9 mouse cellular contexts compared by ENCODE assay signal in genomic region chr1:136061041-136061789, GRCm38 (mm10). TPM values are rescaled to one million over a fixed set of nuclear protein-coding genes. Genes with fewer than 3 reads are reported as not detected.
DNase-seq lines count a peak whose midpoint lies in the region; ATAC-seq lines count a peak whose summit lies in the region.
"Had no signal": no experiment of that assay in that cellular context is flagged by ENCODE, and none has a peak within 500 bp of the region (broad histone marks: within the 10 kb centered on the region; RNA-seq: fewer than 3 reads in every experiment).

No protein-coding gene starts in this region.

- no peaks in the 10 kb centered on the region for H3K36me3 ChIP-seq in forebrain, embryonic 10.5 days (replicated peaks)
- H3K36me3 ChIP-seq in forebrain, embryonic 12.5 days (replicated peaks) = no peaks in the 10 kb centered on the region
- no peaks in the 10 kb centered on the region for H3K36me3 ChIP-seq in embryonic facial prominence, embryonic 15.5 days
- no peaks in the 10 kb centered on the region for H3K36me3 ChIP-seq in hindbrain, embryonic 16.5 days (ENCODE audit: control insufficient read depth, insufficient read depth, low read length)
- H3K36me3 ChIP-seq: heart, embryonic 15.5 days had no signal

- H3K27me3 ChIP-seq in forebrain, embryonic 10.5 days (ENCODE audit: poor library complexity, severe bottlenecking) = no peaks in the 10 kb centered on the region
- 0 out of 2 replicates have a peak, but pooled peaks cover 4% of the 10 kb centered on the region for H3K27me3 ChIP-seq in forebrain, embryonic 12.5 days
- H3K27me3 ChIP-seq in embryonic facial prominence, embryonic 15.5 days = no peaks in the 10 kb centered on the region
- no peaks in the 10 kb centered on the region for H3K27me3 ChIP-seq in hindbrain, embryonic 16.5 days (replicated peaks; ENCODE audit: control insufficient read depth, insufficient read depth, low read length)

- no peak overlapping the region for H3K4me2 ChIP-seq in forebrain, embryonic 12.5 days
- H3K4me2 ChIP-seq in embryonic facial prominence, embryonic 15.5 days (replicated peaks) = no peak overlapping the region
- no peak overlapping the region for H3K4me2 ChIP-seq in hindbrain, embryonic 16.5 days (ENCODE audit: low read length)
- H3K4me2 ChIP-seq: heart, embryonic 15.5 days had no signal

- intact Hi-C loops in left cerebral cortex, postnatal 36 days (cut with DNase I) = no loop called here

- H3K4me1 ChIP-seq in forebrain, embryonic 10.5 days = peaks cover 20% of the 10 kb centered on the region
- H3K4me1 ChIP-seq in forebrain, embryonic 12.5 days = peaks cover 16% of the 10 kb centered on the region
- no peaks in the 10 kb centered on the region for H3K4me1 ChIP-seq in embryonic facial prominence, embryonic 15.5 days
- peaks cover 5% of the 10 kb centered on the region for H3K4me1 ChIP-seq in hindbrain, embryonic 16.5 days (ENCODE audit: control insufficient read depth, insufficient read depth, low read depth, low read length)

- no peak for DNase-seq in forebrain, embryonic 10.5 days (ENCODE audit: extremely low spot score, low spot score)
- peak; percentile 49 to 67 for DNase-seq in CD8-positive naive resting alpha-beta T cell, adult 2 months (ENCODE audit: low read depth in 2 of 2, low spot score in 2 of 2)
- peak; percentile 79 to 82 for DNase-seq in left cerebral cortex, postnatal 36 days (ENCODE audit: low spot score in 2 of 2)
- peak; percentile 41 to 78 for DNase-seq in spleen, postnatal 10 days (ENCODE audit: low spot score in 2 of 2)
- DNase-seq in embryo, embryonic 9.5 days (ENCODE audit: extremely low spot score) = no peak

- no peak overlapping the region for H3K9ac ChIP-seq in forebrain, embryonic 12.5 days
- H3K9ac ChIP-seq in embryonic facial prominence, embryonic 15.5 days = no peak overlapping the region
- H3K9ac ChIP-seq in hindbrain, embryonic 16.5 days (ENCODE audit: low read depth, low read length) = no peak overlapping the region
- H3K9ac ChIP-seq: heart, embryonic 15.5 days had no signal

- H3K9me3 ChIP-seq in forebrain, embryonic 10.5 days = no peaks in the 10 kb centered on the region
- H3K9me3 ChIP-seq in forebrain, embryonic 12.5 days = no peaks in the 10 kb centered on the region
- no peaks in the 10 kb centered on the region for H3K9me3 ChIP-seq in embryonic facial prominence, embryonic 15.5 days (replicated peaks)
- no peaks in the 10 kb centered on the region for H3K9me3 ChIP-seq in hindbrain, embryonic 16.5 days (ENCODE audit: control insufficient read depth, low read length)
- H3K9me3 ChIP-seq: heart, embryonic 15.5 days had no signal

- no peak overlapping the region for H3K4me3 ChIP-seq in forebrain, embryonic 10.5 days
- H3K4me3 ChIP-seq in forebrain, embryonic 12.5 days (replicated peaks) = no peak overlapping the region
- H3K4me3 ChIP-seq in embryonic facial prominence, embryonic 15.5 days (replicated peaks) = no peak overlapping the region
- no peak overlapping the region for H3K4me3 ChIP-seq in hindbrain, embryonic 16.5 days (ENCODE audit: low read length)
- H3K4me3 ChIP-seq: heart, embryonic 15.5 days had no signal

- no peak for ATAC-seq in forebrain, embryonic 12.5 days (ENCODE audit: low FRiP score)
- ATAC-seq in embryonic facial prominence, embryonic 15.5 days (ENCODE audit: insufficient number of reproducible peaks, low FRiP score, low TSS enrichment, low read depth) = peak; percentile 41; the same call in 1 of the 2 replicates
- peak; percentile 64 for ATAC-seq in hindbrain, embryonic 16.5 days

- WGBS in forebrain, embryonic 10.5 days = 56% methylated on average over 9 of the region's 9 CpGs
- 49% methylated on average over 9 of the region's 9 CpGs for WGBS in forebrain, embryonic 12.5 days
- 51% methylated on average over 9 of the region's 9 CpGs for WGBS in embryonic facial prominence, embryonic 15.5 days
- WGBS in hindbrain, embryonic 16.5 days = 49% methylated on average over 9 of the region's 9 CpGs

- peak overlapping the region; percentile 27; the same call in 1 of the 2 replicates for H3K27ac ChIP-seq in forebrain, embryonic 10.5 days
- no peak overlapping the region for H3K27ac ChIP-seq in forebrain, embryonic 12.5 days
- H3K27ac ChIP-seq in embryonic facial prominence, embryonic 15.5 days (replicated peaks) = no peak overlapping the region
- H3K27ac ChIP-seq in hindbrain, embryonic 16.5 days (ENCODE audit: low read depth, low read length) = peak overlapping the region; percentile 14; the same call in 1 of the 2 replicates
- H3K27ac ChIP-seq: heart, embryonic 15.5 days had no signal

RNA-seq across cellular contexts. Expression of gene Cacna1s, which starts 8.7 kb away (rescaled TPM):
- polyA plus RNA-seq in forebrain, embryonic 10.5 days (2016; fragmentation: Nextera tagmentation; extraction: Ambion mirVana) = 0.20 TPM in 1 of 2 replicates, not detected in the other
- polyA plus RNA-seq in forebrain, embryonic 12.5 days (2016; fragmentation: Nextera tagmentation; extraction: Ambion mirVana) = 0.10 and 0.17 TPM in 2 replicates
- 5.2 and 7.8 TPM in 2 replicates for polyA plus RNA-seq in embryonic facial prominence, embryonic 15.5 days (2015; fragmentation: Nextera tagmentation; extraction: Ambion mirVana)
- 0.45 and 0.66 TPM in 2 replicates for polyA plus RNA-seq in hindbrain, embryonic 16.5 days (2015; fragmentation: Nextera tagmentation; extraction: Ambion mirVana)
- total RNA-seq in left cerebral cortex, postnatal 36 days (2021) = 1 to 10 TPM in 1 of 2 experiments, under 1 TPM in 1; 0.81 to 2.3 TPM

RNA-seq across cellular contexts. Expression of gene Ascl5, which starts 10.6 kb away (rescaled TPM):
- polyA plus RNA-seq in forebrain, embryonic 10.5 days (2016; fragmentation: Nextera tagmentation; extraction: Ambion mirVana) = not detected in 2 replicates
- polyA plus RNA-seq in forebrain, embryonic 12.5 days (2016; fragmentation: Nextera tagmentation; extraction: Ambion mirVana) = not detected in 2 replicates
- 1.3 and 3.0 TPM in 2 replicates for polyA plus RNA-seq in embryonic facial prominence, embryonic 15.5 days (2015; fragmentation: Nextera tagmentation; extraction: Ambion mirVana)
- not detected in 2 replicates for polyA plus RNA-seq in hindbrain, embryonic 16.5 days (2015; fragmentation: Nextera tagmentation; extraction: Ambion mirVana)
- total RNA-seq in left cerebral cortex, postnatal 36 days (2021) = 1 to 10 TPM; 1.6 to 3.6 TPM
- polyA plus RNA-seq: heart, embryonic 15.5 days had no signal

RNA-seq across cellular contexts. Expression of gene Tmem9, which starts 53.3 kb away (rescaled TPM):
- polyA plus RNA-seq in forebrain, embryonic 10.5 days (2016; fragmentation: Nextera tagmentation; extraction: Ambion mirVana) = 132 and 135 TPM in 2 replicates
- 126 and 128 TPM in 2 replicates for polyA plus RNA-seq in forebrain, embryonic 12.5 days (2016; fragmentation: Nextera tagmentation; extraction: Ambion mirVana)
- 172 and 176 TPM in 2 replicates for polyA plus RNA-seq in embryonic facial prominence, embryonic 15.5 days (2015; fragmentation: Nextera tagmentation; extraction: Ambion mirVana)
- polyA plus RNA-seq in hindbrain, embryonic 16.5 days (2015; fragmentation: Nextera tagmentation; extraction: Ambion mirVana) = 188 and 207 TPM in 2 replicates
- total RNA-seq in left cerebral cortex, postnatal 36 days (2021) = 10 to 100 TPM; 61.4 to 63.7 TPM

RNA-seq across cellular contexts. Expression of gene Igfn1, which starts 55.1 kb away (rescaled TPM):
- not detected in 2 replicates for polyA plus RNA-seq in forebrain, embryonic 10.5 days (2016; fragmentation: Nextera tagmentation; extraction: Ambion mirVana)
- polyA plus RNA-seq in forebrain, embryonic 12.5 days (2016; fragmentation: Nextera tagmentation; extraction: Ambion mirVana) = not detected in 2 replicates
- 0.09 and 0.12 TPM in 2 replicates for polyA plus RNA-seq in embryonic facial prominence, embryonic 15.5 days (2015; fragmentation: Nextera tagmentation; extraction: Ambion mirVana)
- 0.05 TPM in 1 of 2 replicates, not detected in the other for polyA plus RNA-seq in hindbrain, embryonic 16.5 days (2015; fragmentation: Nextera tagmentation; extraction: Ambion mirVana)
- 10 to 100 TPM; 12.8 to 16.3 TPM for total RNA-seq in left cerebral cortex, postnatal 36 days (2021)
- polyA plus RNA-seq: heart, embryonic 15.5 days had no signal

Comparison
In these comparisons a context has a peak if more than half of its experiments do, and no peak if none do; other contexts are left out.
1. H3K27ac ChIP-seq: peak in forebrain, embryonic 10.5 days (single experiment) and hindbrain, embryonic 16.5 days (single experiment); none in forebrain, embryonic 12.5 days (single experiment) and embryonic facial prominence, embryonic 15.5 days (single experiment).
2. DNase-seq: peak in CD8-positive naive resting alpha-beta T cell, adult 2 months (2 of 2), left cerebral cortex, postnatal 36 days (2 of 2) and spleen, postnatal 10 days (2 of 2); none in forebrain, embryonic 10.5 days (single experiment) and embryo, embryonic 9.5 days (single experiment).